ENCODE assay signal across 20 mouse cellular contexts in genomic region chr2:31525778-31526177, GRCm38 (mm10). TPM values are rescaled to one million over a fixed set of nuclear protein-coding genes. Genes with fewer than 3 reads are reported as not detected.
A peak's percentile ranks its signal among the peaks of the same experiment; 100 is the strongest.
DNase-seq lines count a peak whose midpoint lies in the region; ATAC-seq lines count a peak whose summit lies in the region.
"Had no signal": no experiment of that assay in that cellular context is flagged by ENCODE, and none has a peak within 500 bp of the region (broad histone marks: within the 10 kb centered on the region; RNA-seq: fewer than 3 reads in every experiment).

No protein-coding gene starts in this region.

- H3K4me3 ChIP-seq in hindbrain, embryonic 10.5 days = no peak overlapping the region
- no peak overlapping the region for H3K4me3 ChIP-seq in hindbrain, embryonic 13.5 days
- no peak overlapping the region for H3K4me3 ChIP-seq in midbrain, embryonic 10.5 days
- no peak overlapping the region for H3K4me3 ChIP-seq in midbrain, embryonic 14.5 days (replicated peaks; ENCODE audit: low read depth, low read length)
- no peak overlapping the region for H3K4me3 ChIP-seq in embryonic facial prominence, embryonic 10.5 days
- H3K4me3 ChIP-seq: embryonic facial prominence, embryonic 15.5 days; heart, embryonic 13.5 days had no signal

- H3K27ac ChIP-seq in hindbrain, embryonic 10.5 days = peak overlapping the region; percentile 46
- H3K27ac ChIP-seq in hindbrain, embryonic 13.5 days = no peak overlapping the region
- peak overlapping the region; percentile 61; the same call in 1 of the 2 replicates for H3K27ac ChIP-seq in midbrain, embryonic 10.5 days (replicated peaks)
- H3K27ac ChIP-seq in midbrain, embryonic 14.5 days (replicated peaks; ENCODE audit: low read depth, low read length) = no peak overlapping the region
- H3K27ac ChIP-seq in embryonic facial prominence, embryonic 10.5 days (replicated peaks) = peak overlapping the region; percentile 46
- H3K27ac ChIP-seq: embryonic facial prominence, embryonic 15.5 days; heart, embryonic 13.5 days had no signal

- H3K36me3 ChIP-seq in hindbrain, embryonic 10.5 days = no peaks in the 10 kb centered on the region
- no peaks in the 10 kb centered on the region for H3K36me3 ChIP-seq in hindbrain, embryonic 13.5 days
- H3K36me3 ChIP-seq in midbrain, embryonic 10.5 days = no peaks in the 10 kb centered on the region
- H3K36me3 ChIP-seq in midbrain, embryonic 14.5 days (ENCODE audit: control insufficient read depth, insufficient read depth, low read length) = no peaks in the 10 kb centered on the region
- H3K36me3 ChIP-seq in embryonic facial prominence, embryonic 10.5 days (replicated peaks) = no peaks in the 10 kb centered on the region
- H3K36me3 ChIP-seq: embryonic facial prominence, embryonic 15.5 days; heart, embryonic 13.5 days had no signal

- peak; percentile 38 for DNase-seq in hindbrain, embryonic 10.5 days (ENCODE audit: low spot score)
- peak; percentile 58 for DNase-seq in midbrain, embryonic 10.5 days (ENCODE audit: low spot score)
- DNase-seq in midbrain, embryonic 14.5 days = no peak
- peak; percentile 56 for DNase-seq in embryonic facial prominence, embryonic 10.5 days (ENCODE audit: low spot score)
- peak; percentile 68 for DNase-seq in retina, embryonic 14.5 days (ENCODE audit: low spot score)
- DNase-seq in spleen, postnatal 36 days (ENCODE audit: low spot score in 2 of 2) = no peak
- DNase-seq: adrenal gland, postnatal 36 days; B cell, adult 2 months; cerebellum, adult 18-20 months; cerebellum, postnatal 36 days; gastrocnemius, postnatal 14 days; heart, adult 18-20 months; kidney, adult 11 months; kidney, postnatal 25 days; left cerebral cortex, postnatal 4 days; right cerebral cortex, postnatal 25 days had no signal

- 32% methylated on average over 10 of the region's 10 CpGs for WGBS in hindbrain, embryonic 10.5 days
- WGBS in hindbrain, embryonic 13.5 days = 25% methylated on average over 10 of the region's 10 CpGs
- WGBS in midbrain, embryonic 10.5 days = 20% methylated on average over 10 of the region's 10 CpGs
- WGBS in midbrain, embryonic 14.5 days = 28% methylated on average over 10 of the region's 10 CpGs
- 26% methylated on average over 10 of the region's 10 CpGs for WGBS in embryonic facial prominence, embryonic 10.5 days

- H3K9ac ChIP-seq in hindbrain, embryonic 13.5 days = no peak overlapping the region; the same call in 1 of the 2 replicates
- H3K9ac ChIP-seq in midbrain, embryonic 14.5 days (replicated peaks; ENCODE audit: low read length) = no peak overlapping the region
- H3K9ac ChIP-seq: embryonic facial prominence, embryonic 15.5 days; heart, embryonic 13.5 days had no signal

- no peak for ATAC-seq in hindbrain, embryonic 13.5 days (ENCODE audit: low FRiP score)
- ATAC-seq in midbrain, embryonic 14.5 days (ENCODE audit: low FRiP score, low TSS enrichment) = no peak
- ATAC-seq: lung, postnatal 0 days had no signal

- no peak overlapping the region for H3K4me2 ChIP-seq in hindbrain, embryonic 13.5 days
- H3K4me2 ChIP-seq in midbrain, embryonic 14.5 days (ENCODE audit: low read length) = no peak overlapping the region
- H3K4me2 ChIP-seq: embryonic facial prominence, embryonic 15.5 days; heart, embryonic 13.5 days had no signal

- H3K4me1 ChIP-seq in hindbrain, embryonic 10.5 days (replicated peaks) = peaks cover 52% of the 10 kb centered on the region
- peaks cover 11% of the 10 kb centered on the region; the same call in 1 of the 2 replicates for H3K4me1 ChIP-seq in hindbrain, embryonic 13.5 days (replicated peaks)
- peaks cover 44% of the 10 kb centered on the region for H3K4me1 ChIP-seq in midbrain, embryonic 10.5 days
- H3K4me1 ChIP-seq in midbrain, embryonic 14.5 days (ENCODE audit: control insufficient read depth, insufficient read depth, low read length) = 0 out of 2 replicates have a peak, but pooled peaks cover 2% of the 10 kb centered on the region
- peaks cover 51% of the 10 kb centered on the region for H3K4me1 ChIP-seq in embryonic facial prominence, embryonic 10.5 days
- H3K4me1 ChIP-seq: embryonic facial prominence, embryonic 15.5 days; heart, embryonic 13.5 days had no signal

- no peaks in the 10 kb centered on the region for H3K9me3 ChIP-seq in hindbrain, embryonic 10.5 days
- H3K9me3 ChIP-seq in hindbrain, embryonic 13.5 days = no peaks in the 10 kb centered on the region
- H3K9me3 ChIP-seq in midbrain, embryonic 10.5 days (replicated peaks) = no peaks in the 10 kb centered on the region
- no peaks in the 10 kb centered on the region for H3K9me3 ChIP-seq in midbrain, embryonic 14.5 days (ENCODE audit: control insufficient read depth, low read length)
- no peaks in the 10 kb centered on the region for H3K9me3 ChIP-seq in embryonic facial prominence, embryonic 10.5 days
- H3K9me3 ChIP-seq: embryonic facial prominence, embryonic 15.5 days; heart, embryonic 13.5 days had no signal

- H3K27me3 ChIP-seq in hindbrain, embryonic 10.5 days (ENCODE audit: insufficient read depth, poor library complexity, severe bottlenecking) = peaks cover 52% of the 10 kb centered on the region
- peaks cover 85% of the 10 kb centered on the region for H3K27me3 ChIP-seq in hindbrain, embryonic 13.5 days
- H3K27me3 ChIP-seq in midbrain, embryonic 10.5 days (ENCODE audit: low read depth, poor library complexity, severe bottlenecking) = peaks cover 54% of the 10 kb centered on the region
- H3K27me3 ChIP-seq in midbrain, embryonic 14.5 days (ENCODE audit: control insufficient read depth, insufficient read depth, low read length) = no peaks in the 10 kb centered on the region
- peaks cover 35% of the 10 kb centered on the region; the same call in 1 of the 2 replicates for H3K27me3 ChIP-seq in embryonic facial prominence, embryonic 10.5 days (replicated peaks; ENCODE audit: low read depth, poor library complexity, severe bottlenecking)

RNA-seq across cellular contexts. Expression of gene Fubp3, which starts 46.7 kb away (rescaled TPM):
- polyA plus RNA-seq in hindbrain, embryonic 10.5 days (2016; fragmentation: Nextera tagmentation; extraction: Ambion mirVana) = 60.6 and 88.6 TPM in 2 replicates
- 59.2 and 62.7 TPM in 2 replicates for polyA plus RNA-seq in hindbrain, embryonic 13.5 days (2015; fragmentation: Nextera tagmentation; extraction: Ambion mirVana)
- 86.8 and 95.7 TPM in 2 replicates for polyA plus RNA-seq in midbrain, embryonic 10.5 days (2016; fragmentation: Nextera tagmentation; extraction: Ambion mirVana)
- 42.7 and 58.4 TPM in 2 replicates for polyA plus RNA-seq in midbrain, embryonic 14.5 days (2014; fragmentation: Nextera tagmentation; extraction: Ambion mirVana)
- 94.6 and 99.1 TPM in 2 replicates for polyA plus RNA-seq in embryonic facial prominence, embryonic 10.5 days (2016; fragmentation: Nextera tagmentation; extraction: Ambion mirVana)

RNA-seq across cellular contexts. Expression of gene Ass1, which starts 55.8 kb away (rescaled TPM):
- 11.8 and 15.0 TPM in 2 replicates for polyA plus RNA-seq in hindbrain, embryonic 10.5 days (2016; fragmentation: Nextera tagmentation; extraction: Ambion mirVana)
- 8.0 TPM in 2 replicates for polyA plus RNA-seq in hindbrain, embryonic 13.5 days (2015; fragmentation: Nextera tagmentation; extraction: Ambion mirVana)
- 11.4 and 13.3 TPM in 2 replicates for polyA plus RNA-seq in midbrain, embryonic 10.5 days (2016; fragmentation: Nextera tagmentation; extraction: Ambion mirVana)
- 7.4 and 8.5 TPM in 2 replicates for polyA plus RNA-seq in midbrain, embryonic 14.5 days (2014; fragmentation: Nextera tagmentation; extraction: Ambion mirVana)
- polyA plus RNA-seq in embryonic facial prominence, embryonic 10.5 days (2016; fragmentation: Nextera tagmentation; extraction: Ambion mirVana) = 13.0 and 16.1 TPM in 2 replicates

Comparison
In these comparisons a context has a peak if more than half of its experiments do, and no peak if none do; other contexts are left out.
1. DNase-seq: peak in hindbrain, embryonic 10.5 days (single experiment), midbrain, embryonic 10.5 days (single experiment), embryonic facial prominence, embryonic 10.5 days (single experiment) and retina, embryonic 14.5 days (single experiment); none in midbrain, embryonic 14.5 days (single experiment) and spleen, postnatal 36 days (0 of 2).
2. H3K27ac ChIP-seq: peak in hindbrain, embryonic 10.5 days (single experiment), midbrain, embryonic 10.5 days (single experiment) and embryonic facial prominence, embryonic 10.5 days (single experiment); none in hindbrain, embryonic 13.5 days (single experiment) and midbrain, embryonic 14.5 days (single experiment).